Mouse (Mus musculus) urinary bladder, postnatal 4 days (tissue): ENCODE results near the gene E030018B13Rik.

Source experiments
- DNase-seq, 2 experiments: peaks; one replicate each; pipeline ENCODE4 v3.0.0; 2021 to 2022; ENCODE audit warnings: low spot score in 2 of 2

The E030018B13Rik gene

DNA sequence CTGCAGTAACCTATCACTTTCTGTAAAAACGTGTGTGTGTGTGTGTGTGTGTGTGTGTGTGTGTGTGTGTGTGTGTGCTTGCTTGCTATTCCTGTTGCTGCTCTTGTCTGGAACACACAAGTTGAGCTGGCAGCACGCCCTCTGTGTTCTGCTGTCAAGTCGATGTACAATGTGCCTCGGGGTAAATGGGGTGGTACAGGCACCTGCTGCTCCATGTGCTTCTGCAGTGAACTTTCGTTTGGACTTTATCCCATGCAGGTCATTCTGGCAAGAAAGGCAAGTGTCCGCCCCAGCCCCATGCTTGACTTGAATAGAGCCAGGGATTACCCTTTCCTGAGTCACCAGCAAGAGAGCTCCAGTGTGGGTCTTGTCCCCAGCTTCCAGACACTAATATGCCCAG is 1.0 kb downstream of the E030018B13Rik start:
- DNase-seq: no peak

DNA sequence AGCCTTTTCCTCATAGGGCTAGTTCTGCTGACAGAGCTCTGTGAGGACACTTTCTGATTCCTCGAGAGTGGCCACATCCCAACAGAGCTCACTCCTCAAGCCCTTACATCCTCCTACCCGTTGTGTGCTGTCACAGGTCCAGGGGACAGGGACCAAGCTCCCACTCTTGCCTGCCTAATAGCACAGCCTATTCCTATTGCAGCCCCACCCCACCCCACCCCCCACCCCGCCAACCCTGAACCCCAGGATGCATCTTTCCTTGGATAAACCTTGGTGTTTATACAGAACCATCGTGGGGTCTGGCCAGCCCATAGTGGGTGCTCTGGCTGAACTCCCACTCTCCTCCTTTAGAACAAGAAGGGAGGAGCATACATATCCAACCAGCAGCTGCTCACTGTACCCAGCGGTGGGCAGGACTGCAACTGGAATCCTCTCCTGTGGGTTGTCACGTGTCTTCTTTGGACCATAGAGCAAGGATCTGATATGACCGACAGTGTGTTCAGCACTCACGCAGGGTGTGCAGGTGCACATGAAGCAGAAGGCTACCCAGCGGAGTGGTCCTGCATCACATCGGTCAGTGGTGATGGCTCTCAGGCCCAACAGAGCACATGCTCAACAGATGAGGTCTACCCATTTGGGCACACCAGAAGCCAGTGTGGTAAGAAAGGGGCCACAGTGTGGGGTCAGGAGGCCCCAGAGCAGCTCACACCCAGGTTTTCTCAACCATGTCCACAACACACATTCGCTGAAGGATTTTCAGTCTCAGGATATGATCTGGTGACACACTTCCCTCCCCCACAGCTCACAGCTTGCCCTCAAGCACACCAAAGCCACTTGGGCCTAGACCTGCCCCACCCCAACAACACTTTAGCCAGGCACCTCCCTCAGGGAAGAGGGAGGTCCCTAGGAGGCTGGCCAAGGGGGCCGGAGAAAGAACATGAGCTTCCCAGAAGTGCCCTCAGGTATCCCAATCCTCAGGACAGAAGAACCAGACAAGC is 2.4 kb downstream of the E030018B13Rik start:
- DNase-seq: no peak

DNA sequence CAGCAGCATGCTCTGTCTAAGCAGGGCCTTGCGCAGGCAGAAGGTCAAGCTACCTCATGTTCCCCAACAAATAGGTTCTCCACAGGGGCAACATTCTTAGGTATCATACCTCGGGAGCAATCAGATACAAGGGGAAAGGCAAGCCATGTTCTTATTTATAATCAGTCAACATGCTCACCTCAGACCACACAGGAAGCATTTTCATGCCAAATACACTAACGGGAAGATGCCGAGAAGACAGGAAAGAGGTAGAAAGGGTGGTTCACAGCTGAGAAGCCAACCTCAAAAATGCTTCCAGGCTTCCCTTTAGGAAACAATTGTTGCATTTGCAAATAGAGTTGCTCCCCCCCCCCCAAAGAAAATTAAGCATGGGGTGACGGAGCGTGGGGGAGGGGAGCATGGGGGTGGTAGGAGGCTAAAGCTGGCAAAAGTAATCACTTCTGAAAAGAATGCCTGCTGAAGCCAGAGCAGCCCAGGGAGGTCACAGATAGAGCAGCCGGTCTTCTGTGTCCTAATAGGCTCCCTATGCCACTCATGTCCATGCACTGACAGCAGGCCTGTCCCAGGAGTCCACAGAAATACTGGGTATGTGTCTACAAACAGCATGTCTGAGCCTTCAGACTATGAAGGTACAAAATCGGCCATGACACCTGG is 5.4 kb downstream of the E030018B13Rik start:
- no peak for DNase-seq

DNA sequence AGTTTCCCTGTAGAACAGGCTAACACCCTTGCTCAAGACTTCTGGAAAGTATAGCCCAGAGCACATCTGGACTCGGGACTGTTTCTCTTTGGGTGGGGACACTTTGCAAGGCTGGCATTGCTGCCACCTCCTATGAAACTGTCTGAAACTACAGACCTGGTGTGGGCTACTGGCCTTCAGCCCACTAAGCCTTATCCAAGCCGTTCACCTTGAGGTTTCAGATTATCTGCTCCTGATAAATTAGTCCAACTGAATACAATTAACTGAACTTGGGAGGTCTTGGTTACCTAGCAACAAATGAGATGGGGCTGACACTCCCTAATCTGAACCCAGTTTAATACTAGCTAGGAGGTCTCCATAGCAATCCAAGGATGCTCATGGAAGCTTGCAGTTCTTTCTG is 5.9 kb downstream of the E030018B13Rik start:
- no peak for DNase-seq

DNA sequence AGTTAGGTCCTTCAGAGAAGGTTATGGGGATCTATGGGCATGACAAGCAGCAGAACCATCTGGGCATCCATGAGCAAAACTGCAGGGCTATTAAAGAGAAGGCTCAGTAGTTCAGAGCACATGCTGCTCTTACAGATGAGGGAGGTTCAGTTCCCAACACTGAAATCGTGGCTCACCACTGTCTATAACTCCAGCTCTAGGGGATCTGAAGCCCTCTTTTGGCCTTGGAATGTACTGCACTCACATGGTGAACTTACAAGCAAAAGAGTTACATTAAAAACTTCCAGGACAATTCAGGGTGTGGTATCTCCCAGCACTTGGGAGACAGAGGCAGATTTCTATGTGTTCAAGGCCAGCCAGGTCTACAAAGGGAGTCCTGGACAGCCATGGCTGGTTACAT is 6.3 kb downstream of the E030018B13Rik start:
- DNase-seq: no peak

DNA sequence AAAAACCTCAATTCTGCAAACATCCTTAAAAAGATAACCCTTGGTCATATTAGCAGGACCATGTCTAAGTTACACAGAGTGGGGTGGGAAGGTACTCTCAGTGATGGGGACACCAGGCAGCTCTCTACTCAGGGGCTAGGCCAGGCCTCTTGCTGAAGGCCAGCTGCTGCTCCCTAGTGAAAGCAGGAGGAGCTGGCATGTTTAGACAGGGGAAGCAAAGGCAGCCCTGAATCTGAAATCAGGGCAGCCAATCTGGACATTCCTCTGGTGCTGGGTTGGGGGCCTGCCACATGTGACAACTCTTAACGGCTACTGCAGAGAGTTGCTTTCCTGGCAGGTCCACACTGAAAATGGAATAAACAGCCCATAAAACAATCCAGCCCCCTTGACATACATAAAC is 7.5 kb downstream of the E030018B13Rik start:
- no peak for DNase-seq

DNA sequence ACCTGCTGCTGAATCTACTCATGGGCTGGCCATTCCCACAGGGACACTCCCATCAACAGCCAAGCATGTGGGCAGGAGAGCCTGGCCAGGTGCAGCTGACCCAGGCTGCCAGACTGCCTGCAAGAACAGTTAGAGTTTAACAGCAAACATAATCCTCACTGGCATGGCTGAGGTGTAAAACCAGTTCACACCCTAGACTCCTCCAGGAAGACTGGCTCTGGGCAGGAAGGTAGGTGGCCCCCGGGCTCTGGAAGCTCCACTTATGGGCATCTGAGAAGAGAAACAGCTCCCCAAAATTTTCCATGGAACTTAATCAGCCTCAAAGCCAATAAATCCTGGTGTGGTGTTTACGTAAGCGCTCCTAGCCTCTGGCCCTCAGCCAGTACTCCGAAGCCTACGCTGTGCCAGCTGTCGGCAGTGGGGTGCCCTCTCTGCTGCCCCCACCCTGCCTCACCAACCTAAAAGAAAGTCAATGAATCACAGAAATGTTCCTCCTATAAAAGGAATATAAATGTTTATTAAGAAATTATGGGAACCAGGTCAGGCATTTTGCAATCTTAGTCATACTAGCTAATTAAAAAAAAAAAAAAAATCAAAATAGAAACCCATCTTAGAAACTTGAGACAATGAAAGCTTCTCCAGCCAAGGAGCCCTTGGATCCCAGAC is 8.2 kb downstream of the E030018B13Rik start:
- peak in 1 of 2 experiments; percentile 59 for DNase-seq

DNA sequence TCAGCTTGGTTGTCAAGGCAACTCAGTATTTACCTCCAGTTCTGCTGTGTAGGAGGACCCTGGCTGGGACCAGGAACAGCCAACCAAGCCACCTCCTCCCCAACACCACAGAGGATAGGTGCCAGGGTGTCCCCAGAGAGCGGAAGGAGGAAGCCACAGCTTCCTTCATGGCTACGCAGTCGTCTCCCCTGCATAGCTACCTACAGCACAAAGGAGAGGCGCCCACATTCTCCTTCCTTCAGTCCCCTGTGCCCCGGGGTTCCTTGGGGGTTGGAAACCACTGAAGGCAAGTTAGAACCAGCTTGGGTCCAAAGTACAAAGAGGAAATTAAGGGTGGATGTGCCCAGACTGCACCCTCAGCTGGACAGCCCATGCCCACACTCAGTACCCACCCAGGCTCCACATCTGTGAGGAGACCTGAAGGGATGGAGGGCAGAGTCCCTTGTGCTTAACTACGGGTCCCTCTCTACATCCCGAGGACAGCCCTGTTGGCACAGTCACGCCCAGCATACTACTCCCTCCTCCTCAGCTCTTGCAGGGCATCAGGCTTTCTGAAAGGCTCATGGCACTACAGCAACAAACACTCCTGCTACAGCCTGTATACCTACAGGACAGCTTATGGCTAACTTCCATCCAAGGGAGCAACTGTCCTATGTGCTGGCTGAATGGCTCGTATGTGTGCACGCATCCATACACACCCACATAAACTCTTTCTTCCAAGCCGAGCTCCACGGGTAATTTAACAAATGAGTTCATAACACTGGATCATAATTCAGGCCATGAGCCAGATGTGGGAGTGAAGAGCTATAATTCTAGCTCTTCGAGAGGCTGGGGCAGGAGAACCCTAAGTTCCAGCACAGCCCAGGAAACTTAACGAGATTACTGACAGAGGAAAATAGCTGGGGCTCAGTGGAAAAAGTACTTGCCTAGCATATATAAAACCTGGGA is 9.0 kb downstream of the E030018B13Rik start:
- DNase-seq: peak in 1 of 2 experiments; percentile 37

DNA sequence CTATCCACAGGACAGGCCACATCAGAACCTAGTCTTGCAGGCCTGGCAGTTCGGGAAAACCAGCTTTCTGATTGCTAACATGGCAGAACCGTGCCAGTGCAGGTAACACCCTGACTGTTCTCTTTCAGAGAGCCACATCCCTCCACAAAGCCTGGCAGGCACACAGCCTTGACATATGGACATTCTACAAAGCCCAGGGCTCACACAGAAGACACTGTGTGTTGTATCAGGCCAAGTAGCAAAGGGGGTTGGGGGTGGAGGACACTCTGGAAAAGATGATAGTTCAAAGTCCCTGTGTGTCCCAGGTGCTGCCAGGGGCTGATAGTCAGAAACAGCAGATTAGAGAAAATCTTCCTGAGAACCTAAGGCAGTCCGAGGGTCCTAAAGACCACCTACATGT is 9.8 kb downstream of the E030018B13Rik start:
- DNase-seq: no peak

DNA sequence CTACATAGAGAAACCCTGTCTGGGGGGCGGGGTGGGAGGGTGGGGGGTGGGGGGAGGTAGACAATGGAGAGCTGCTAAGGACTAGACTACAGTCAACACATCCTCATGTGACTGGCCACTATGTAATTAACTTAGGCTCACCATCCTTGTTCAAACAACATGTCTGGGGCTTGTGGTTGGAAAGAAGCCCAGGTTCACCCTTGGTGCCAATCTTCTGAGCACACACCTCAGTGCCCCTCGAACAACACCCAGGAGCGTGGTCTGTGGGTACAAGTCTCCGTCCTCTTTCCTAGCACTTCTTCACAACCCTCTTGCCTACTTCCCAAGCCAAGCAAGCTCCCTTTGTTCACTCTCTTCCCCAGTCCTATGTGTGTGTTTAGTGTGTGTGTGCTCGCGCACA is 10.5 kb downstream of the E030018B13Rik start:
- DNase-seq: no peak

DNA sequence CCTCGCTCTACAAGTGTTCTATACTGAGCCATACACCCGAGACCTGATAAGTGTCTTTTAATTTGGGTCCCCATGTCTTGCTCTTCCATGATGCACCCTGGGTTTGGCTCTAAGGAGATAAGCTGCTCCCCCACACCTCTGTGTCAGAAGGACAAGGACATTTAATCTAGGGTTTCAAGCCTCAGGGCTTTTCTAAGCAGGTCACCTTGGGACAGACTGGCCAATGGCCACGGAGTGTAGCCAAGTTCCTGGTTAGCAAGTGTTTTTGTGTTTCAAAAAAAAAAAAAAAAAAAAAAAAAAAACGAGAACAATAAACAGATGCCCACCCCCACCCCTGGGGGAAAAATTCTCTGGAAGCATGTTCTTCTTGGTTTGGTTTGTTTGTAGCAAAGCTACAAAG is 12.4 kb downstream of the E030018B13Rik start:
- no peak for DNase-seq

DNA sequence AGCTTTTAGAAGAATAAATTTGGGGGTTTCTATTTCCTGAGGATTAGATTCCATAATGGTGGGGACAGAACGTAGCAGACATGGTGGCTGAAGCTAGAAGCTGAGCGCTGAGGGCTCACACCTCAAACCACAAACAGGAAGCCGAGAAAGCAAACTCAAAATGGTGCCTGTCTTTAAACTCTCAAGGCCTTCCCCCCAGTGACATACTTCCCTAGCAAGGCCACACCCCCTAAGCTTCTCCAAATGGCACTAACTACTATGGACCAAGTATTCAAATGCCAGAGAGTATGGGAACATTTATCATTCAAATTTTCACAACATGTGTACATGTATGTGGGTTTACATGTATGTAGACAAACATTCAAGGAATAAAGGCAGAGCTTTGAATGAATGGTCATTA is 13.5 kb downstream of the E030018B13Rik start:
- DNase-seq: no peak

DNA sequence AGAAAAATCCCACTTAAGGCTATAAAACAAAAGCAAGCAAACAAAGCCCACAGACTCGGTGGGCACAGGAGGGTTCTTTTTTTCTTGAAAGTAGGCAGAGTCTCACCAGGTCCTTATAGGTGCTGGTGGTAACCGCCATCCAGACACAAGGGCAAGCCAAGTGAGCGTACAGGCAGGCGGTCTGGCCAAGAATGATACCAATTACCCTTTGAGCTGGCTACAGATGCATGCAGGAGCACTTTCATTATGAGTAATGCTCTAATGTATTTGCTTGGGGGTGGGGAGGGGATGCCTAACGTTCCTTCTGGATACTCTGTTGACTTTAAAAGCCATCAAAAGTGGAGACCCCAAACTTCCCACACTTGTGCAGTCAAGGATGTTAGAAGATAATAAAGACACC is 14.1 kb downstream of the E030018B13Rik start:
- DNase-seq: no peak

DNA sequence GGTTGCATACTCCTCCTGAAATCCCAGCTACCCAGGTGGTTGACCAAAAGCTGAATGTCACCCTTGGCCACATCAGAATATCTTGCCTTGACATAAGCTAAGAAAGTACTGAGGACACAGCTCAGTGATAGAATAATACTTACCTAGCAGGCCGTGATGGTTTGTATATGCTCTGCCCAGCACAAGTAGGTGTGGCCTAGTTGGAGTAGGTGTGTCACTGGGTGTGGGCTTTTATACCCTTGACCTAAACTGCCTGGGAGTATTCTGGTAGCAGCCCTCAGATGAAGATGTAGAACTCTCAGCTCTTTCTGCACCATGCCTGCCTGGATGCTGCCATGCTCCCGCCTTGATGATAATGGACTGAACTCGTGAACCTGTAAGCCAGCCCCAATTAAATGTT is 15.8 kb downstream of the E030018B13Rik start:
- no peak for DNase-seq

DNA sequence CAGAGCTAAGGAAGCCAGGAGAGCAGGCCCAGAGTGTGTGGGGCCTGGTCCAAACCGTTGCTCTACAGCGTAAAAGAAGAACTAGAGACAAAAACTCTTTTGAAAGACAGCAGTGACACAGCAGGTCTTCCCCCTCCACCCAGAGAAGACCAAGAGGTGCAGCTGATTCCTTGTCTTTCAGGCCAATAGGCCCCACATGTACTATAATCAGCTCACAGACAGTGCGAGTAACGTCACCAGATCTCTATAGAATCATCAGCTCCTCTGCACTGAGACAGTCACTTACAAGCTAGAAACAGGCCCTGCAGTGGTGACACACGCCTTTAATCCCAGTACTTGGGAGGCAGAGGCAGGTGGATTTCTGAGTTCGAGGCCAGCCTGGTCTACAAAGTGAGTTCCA is 17.2 kb downstream of the E030018B13Rik start:
- no peak for DNase-seq

DNA sequence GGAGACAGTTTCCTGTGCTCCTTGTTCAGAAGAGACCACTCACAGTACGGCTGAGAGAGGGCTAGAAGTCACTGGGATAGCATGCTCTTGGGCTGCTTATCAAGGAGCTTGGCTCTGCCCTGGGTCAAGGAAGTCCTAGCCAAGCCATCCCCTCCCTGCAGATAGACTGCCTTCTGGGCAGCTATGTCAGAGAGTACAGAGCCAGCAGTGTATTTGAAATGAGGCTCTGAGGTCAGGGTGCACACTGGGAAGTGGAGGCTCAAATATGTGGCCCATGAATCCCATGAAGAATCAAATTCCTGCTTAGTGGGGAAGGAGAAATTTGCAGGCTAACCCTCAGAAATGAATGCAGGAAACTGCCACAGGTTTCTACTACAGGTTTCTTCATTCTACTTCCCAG is 17.9 kb downstream of the E030018B13Rik start:
- DNase-seq: no peak

DNA sequence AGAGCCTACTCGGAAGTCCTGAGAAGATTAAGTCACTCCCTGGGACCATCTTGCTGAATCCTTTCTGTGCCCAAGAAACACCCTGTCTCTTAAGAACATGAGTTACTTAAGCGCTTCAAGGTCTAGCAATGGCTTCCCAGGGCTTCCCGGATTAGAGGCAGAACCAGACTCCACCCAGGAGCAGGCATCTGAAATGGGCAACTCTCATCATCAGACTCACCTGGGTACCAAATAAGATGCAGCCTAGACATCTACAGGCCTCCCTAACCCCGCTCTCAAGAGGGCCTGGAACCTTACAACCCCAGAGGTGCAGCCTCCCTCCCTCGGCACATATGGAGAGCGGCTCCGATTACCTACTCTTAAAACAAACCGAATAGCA is 19.1 kb downstream of the E030018B13Rik start:
- no peak for DNase-seq

DNA sequence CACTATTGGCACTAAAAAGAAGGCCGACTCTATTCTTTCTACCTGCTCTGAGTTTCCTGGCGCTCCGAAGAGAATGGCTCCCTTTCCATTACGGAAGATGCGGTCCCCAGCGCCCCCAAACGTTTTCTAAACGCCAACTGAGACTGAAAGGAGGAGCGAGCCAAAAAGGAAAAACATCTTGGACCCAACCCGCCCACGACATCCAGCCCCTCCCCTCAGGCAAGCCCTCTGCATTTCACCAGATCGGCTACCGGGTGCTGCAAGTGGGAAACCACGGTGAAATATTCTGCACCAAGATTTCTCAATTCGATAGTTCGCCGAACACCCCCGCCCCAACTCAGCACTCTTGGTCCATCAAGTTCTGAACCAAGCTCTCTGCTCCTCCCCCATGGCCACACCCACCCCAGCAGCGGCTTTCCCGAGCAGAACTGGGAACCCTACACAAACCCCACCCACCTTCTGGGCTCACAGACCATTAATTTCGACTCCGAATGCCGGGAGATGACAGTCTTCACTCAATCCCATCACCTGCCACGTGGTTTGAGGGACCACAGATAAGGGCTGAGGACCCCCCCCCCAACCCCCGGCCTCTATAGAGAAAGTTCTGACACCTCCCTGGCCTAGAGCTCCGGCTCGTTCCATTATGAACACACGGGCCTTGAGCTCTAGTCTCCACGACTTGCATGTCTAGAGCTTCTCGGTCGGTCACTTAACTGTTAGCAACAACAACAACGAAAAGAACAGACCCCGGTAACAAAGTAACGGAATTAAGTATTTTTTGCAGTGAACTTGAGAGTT is 19.7 kb downstream of the E030018B13Rik start:
- peak; percentile 72 to 74 for DNase-seq

DNA sequence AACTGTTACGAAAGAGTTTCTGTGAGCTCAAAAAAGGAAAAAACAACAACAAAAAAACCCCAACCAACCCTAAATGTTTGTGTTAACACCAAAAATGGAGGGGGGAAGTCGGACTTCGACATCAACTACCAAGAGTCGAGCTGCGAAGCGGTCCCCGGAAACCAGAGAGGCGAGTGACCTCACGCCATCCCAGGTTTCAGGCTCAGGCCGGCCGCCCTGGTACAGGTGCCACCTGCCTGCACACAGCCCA is 20.3 kb downstream of the E030018B13Rik start:
- DNase-seq: no peak

DNA sequence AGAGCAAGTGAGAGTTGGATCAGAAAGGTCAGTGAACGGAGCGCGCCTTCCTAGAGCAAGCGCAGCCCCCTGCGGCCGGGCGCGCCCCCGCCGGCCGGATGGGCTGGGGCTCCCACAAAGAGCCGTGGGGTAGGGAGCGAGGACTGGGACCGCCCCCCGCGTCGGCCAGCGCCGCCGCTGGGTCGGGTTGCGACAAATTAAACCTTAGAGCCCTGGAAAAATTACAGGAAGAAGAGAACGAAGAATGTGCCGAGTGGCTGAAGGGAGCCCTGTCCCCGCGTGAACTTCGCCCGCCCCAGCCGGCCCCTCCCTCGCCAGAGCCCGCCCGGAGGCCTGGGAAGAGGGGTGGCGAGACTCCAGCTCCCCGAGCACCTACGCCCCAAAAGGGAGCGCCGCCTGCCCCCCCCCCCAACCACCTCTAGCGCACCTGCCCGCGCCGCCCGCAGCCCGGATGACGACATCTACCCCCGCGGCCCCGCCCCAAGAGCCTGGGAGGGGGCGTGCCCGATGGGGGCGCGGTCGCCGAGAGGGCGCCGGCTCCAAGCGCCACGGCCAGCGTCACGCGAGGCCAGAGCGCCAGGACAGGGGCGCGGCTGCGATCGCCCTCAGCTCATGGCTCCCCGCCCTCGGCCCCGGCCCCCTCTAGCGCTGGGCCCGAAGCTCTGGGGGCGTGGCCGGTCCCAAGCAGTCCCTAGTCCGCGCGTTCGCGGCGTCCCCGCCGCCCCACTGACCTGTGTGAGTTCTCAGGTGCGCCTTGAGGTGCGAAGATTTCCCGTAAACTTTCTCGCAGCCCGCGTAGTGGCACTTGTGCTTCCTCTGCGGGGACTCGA is 20.8 kb downstream of the E030018B13Rik start:
- peak; percentile 83 to 86 for DNase-seq
